Mouse (Mus musculus) kidney, postnatal 14 days (tissue): ENCODE measurements around the gene Lrba.

Experiments
- DNase-seq: peaks from one replicate; pipeline ENCODE4 v3.0.0; 2022; ENCODE audit warnings: mixed read lengths

The Lrba gene

DNA sequence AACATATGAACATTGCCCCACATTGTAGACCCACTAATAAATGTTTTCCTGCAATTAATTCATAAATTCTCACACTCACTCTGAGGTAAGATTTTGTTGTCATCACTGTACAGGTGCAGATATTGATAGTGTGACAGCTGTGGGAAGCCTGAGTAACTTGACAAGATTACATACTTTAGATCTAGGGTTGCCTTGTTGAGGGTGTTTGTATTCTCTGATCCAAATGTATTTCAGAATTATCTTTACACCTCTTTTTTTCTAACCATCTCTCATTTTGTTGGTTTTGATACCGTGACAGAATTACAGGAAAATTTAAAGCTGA lies 336.5 kb downstream of the Lrba start:
- DNase-seq = no peak

DNA sequence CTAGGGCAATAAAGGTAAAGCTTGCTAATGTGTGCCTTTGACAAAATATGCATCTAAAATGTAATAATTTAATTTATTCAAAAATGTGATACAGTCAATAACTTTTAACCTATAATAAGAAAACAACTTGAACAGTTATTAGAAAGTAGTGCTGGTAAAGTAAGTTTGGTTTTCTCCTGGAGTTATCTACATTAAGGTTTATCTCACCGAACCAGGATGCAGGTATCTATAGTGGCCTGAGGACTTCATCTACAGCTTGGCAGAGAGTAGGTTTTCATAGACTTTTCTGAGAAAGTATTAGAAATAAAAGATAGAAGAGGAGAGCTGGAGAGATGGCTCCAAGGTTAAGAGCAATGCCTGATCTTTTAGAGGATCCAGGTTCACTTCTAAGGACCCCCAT lies 336.9 kb downstream of the Lrba start:
- DNase-seq = no peak

DNA sequence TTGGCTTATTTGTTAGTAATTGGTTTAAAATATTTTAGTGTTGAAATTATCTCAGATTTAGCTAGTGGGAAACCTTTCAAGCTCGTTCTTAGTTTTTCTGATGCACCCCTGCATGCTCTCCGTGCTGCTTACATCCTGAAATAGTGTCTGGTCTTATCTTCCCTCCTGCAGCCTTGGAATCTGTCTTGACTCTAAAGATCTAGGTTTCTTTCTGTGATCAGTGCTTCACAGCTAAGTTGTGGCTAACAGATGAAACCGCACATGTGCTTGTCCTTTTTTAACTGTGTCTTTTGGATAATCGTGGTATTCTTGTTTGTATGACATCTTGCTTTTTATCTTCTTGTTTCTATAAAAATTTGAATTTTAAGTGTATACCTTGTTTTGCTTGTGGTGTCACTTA lies 342.8 kb downstream of the Lrba start:
- no peak for DNase-seq

- no peak for DNase-seq
Measured at GRCm38 (mm10) chr3:86571518-86571917, 347.0 kb downstream of the Lrba start.

- DNase-seq = no peak
Measured at GRCm38 (mm10) chr3:86572519-86573244, 348.2 kb downstream of the Lrba start.

GRCm38 (mm10) chr3:86575312-86575711 lies 350.8 kb downstream of the Lrba start:
- no peak for DNase-seq

DNA sequence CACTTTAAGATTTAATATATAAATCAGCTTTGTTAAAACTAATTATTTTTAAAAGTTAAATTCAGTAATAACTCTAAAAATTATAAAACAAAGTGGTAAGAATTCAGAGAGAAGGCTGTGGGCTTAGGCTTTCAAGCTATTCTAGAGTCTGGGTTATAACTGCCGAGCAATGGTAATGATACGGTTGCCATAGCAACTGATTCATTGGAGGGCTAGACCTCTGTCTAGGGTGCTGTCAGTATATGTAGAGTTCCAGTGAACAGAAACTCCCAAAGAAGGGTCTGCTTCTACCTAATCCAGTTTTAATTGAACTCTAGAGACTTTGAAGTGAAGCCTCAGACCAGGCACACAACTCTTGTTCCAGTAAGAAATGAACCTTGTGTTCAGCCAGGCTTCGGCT lies 377.8 kb downstream of the Lrba start:
- no peak for DNase-seq

GRCm38 (mm10) chr3:86605775-86606174 lies 381.3 kb downstream of the Lrba start:
- no peak for DNase-seq

- no peak for DNase-seq
Measured at GRCm38 (mm10) chr3:86627008-86627743, 402.7 kb downstream of the Lrba start.

GRCm38 (mm10) chr3:86629379-86629778 lies 404.9 kb downstream of the Lrba start:
- DNase-seq = no peak

- DNase-seq = no peak
Measured at GRCm38 (mm10) chr3:86635464-86635863, 411.0 kb downstream of the Lrba start.

- no peak for DNase-seq
Measured at GRCm38 (mm10) chr3:86635940-86636339, 411.5 kb downstream of the Lrba start.

DNA sequence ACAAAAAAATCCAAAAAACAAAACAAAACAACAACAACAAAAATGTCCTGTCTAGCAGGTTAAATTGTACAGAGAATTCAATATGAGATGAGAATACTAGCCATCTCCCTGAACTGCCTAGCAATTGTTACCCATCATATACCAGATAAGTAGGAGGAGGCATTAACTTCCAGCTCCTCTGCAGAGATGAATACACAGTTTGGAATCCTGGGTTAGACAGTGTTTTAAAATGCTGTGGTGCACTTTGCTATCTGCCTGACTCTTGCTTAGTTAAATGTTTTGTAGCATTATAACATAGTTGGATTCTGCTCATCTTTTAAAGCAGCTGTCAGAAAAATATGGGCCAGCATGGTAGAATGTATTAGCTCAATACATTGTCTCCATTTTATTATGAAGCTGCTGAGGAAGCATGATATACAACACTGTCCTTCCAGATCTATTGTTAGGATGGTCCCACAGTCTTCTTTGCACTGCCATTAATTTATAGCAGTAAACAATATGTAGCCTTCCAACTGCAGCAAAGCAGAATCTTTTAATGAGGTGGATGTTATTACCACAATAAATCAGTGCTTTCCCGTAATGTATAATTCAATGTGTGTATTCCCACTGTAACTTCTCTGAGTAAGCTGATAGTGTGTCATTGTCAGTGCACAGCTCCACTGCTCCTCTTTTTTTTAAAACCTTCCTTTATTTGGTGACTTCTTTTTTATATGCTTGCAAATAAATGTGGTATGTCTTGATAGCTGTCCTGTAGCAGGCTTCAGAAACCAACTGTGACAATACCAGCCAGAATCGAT lies 414.3 kb downstream of the Lrba start:
- no peak for DNase-seq

- no peak for DNase-seq
Measured at GRCm38 (mm10) chr3:86641393-86641792, 416.9 kb downstream of the Lrba start.

DNA sequence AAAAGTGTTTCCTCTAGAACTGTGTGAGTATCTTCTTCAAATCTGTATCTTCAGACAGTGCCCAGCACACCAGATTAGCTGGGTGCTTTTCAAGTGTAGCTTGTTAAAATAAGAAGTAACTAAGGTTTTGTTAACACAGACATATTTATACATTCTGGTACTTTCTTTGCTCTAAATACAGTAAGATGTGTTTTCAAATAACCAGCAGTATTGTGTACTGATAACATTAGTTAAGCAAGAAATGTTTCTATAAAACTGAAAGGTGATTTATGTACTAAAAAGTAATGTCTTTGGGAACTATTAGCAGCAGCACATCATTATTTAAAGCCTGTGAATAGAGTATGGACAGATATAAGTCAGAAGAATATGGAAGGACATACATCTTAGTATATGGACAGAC lies 417.3 kb downstream of the Lrba start:
- no peak for DNase-seq

DNA sequence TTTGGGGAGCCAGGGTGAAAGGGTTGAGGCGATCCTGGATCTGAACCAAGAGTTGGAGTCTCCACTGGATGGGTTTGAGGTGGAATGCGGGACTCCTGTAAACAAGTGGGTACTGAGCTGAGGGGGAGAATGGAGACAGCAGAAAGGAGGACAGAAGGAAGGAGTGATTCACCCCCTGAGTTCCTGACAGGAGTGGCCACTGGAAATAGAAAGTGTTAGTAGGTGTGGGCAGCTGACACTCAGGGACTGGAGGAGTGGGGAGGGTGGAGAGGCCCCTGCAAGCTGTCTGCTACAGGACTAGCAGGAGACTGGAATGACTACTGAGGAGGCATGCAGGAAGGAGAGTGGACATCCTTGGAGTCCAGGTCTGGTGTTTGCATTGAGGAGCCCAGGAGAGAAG lies 422.3 kb downstream of the Lrba start:
- DNase-seq = no peak

DNA sequence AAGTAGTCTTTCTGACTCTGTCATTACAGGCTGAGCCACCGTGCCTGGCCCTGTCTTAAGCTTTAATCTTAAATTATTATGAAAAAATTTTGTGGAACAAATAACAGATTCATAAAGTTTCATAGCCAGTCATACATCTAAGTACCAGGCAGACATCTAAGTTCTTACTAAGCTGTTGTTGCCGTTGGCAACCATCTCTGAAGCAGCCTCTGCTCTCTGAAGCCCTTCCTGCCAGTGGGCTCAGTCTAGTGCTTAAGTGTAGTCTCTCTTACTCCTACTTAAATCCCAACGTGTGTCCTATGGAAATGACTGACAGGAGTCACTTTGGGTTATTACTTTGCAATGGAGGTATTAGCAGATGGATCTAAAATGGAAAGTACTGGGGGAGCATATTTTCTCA lies 426.5 kb downstream of the Lrba start:
- DNase-seq = no peak

GRCm38 (mm10) chr3:86659326-86659725 lies 434.8 kb downstream of the Lrba start:
- no peak for DNase-seq

DNA sequence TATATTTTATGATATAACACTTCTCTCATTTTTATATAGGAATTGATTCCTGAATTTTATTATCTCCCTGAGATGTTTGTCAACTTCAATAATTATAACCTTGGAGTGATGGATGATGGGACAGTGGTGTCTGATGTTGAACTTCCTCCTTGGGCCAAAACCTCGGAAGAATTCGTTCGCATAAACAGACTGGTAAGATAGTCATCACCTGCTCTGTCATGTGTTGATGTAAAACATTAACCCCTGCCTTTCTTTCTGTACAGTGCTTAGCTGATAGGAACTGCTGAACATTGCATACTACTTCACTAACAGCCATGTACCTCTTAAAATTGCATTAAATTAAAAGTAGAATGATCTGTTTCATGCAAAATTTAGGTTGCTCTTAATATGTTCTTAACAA lies 439.9 kb downstream of the Lrba start:
- DNase-seq = no peak

GRCm38 (mm10) chr3:86668146-86668545 lies 443.7 kb downstream of the Lrba start:
- DNase-seq = no peak

- no peak for DNase-seq
Measured at GRCm38 (mm10) chr3:86677573-86678155, 453.2 kb downstream of the Lrba start.

GRCm38 (mm10) chr3:86687571-86688209 lies 463.2 kb downstream of the Lrba start:
- no peak for DNase-seq

DNA sequence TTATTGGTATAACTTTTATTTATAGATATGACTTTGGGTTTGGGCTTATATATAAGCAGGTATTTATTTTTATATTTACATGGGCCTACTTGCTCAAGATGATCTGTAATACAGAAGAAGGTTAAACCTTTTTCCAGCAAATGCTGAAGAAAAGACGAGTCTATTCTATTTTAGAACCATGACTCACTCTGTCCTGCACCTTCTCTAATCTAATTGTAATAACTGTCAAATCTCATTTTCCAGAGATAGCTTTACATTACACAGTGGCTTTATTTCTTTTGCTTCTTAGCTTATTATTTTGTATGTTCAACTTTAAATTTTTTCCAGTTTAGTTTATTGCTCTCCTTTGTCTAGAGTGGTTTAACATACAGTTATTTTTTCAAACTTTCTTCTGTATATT lies 464.0 kb downstream of the Lrba start:
- DNase-seq = no peak
